Mouse (Mus musculus) liver, adult 10 weeks (tissue): ENCODE measurements around the gene Lzts2. TPM values are rescaled to one million over a fixed set of nuclear protein-coding genes. Genes with fewer than 3 reads are reported as not detected.

ENCODE experiments used
- polyA plus RNA-seq: library from polyadenylated mRNA; stranded (reverse); fragments of 350-450 nt; fragmentation: Illumina TruSeq; extraction: RNeasy Lipid Tissue Mini Kit (QIAGEN cat#74804); gene quantifications from one replicate; pipeline ENCODE4 v1.2.3, GENCODE M21; 2014; ENCODE audit warnings: low read depth, low replicate concordance

Lzts2 gene
- polyA plus RNA-seq = 0.56 TPM

GRCm38 (mm10) chr19:45014335-45014971 is at the start of gene Lzts2:
Gene Lzts2 (plus strand): TSS chr19:45014414.

DNA sequence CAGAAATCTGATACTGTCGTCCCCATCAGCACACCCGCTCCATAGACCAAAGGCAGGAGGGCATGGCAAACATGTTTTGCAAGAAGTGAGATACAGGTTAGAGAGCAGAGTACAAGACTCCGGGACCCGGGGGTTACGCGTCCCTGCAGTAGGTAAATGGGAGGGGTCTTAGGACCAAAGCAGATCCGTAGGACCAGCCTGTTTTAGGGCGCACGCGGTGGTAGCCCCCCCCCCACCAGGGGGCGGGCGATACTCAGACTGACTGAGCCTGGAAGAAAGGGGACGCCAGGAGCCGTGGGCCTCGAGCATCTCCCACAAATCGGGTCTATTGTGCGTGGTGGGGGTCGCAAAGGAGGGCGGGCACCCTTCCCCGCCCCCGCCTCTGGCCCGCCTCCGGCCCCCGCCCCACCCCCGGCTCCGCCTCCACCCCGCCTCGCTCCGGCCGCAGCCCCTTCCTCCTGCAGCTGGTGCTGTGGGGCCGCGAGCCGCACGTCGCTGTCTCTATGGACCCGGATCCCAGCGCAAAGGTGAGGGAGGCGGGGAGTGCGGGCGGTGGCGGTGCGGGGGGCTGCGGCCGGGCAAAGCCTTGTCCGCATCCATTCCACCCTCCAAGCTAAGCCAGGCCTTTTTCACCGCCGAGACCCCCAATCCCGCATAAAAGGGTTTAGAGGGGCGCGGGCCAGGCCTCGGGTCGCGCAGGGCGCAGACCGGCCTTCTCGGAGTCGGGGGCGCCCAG is 25.2 kb upstream of the Lzts2 start, which contains the start of gene Sema4g:
TSS of gene Sema4g (plus strand) at position 271 of the 736 bp plus-strand sequence.

DNA sequence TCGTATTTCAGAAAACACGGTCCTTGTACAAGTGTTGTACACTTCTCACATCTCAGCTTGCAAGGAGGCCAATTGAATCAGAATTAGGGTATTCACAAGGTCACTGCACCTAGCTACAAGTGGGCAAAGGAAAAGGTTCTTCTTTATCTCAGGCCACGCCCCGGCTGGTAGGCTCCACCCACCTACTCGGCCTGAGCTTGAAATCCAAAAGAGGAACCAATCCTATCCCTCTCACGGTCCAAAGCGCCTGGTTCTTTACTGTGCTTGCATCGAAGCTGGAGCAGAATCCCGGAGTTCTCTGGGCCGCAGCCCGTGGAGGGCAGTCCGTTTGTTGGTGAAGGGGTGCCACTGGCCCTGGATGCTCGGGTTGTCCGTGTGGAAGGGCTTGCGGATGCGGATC is 8.8 kb upstream of the Lzts2 start, which contains the start of gene Twnk:
TSS of gene Twnk (plus strand) at position 220 of the 400 bp plus-strand sequence.

DNA sequence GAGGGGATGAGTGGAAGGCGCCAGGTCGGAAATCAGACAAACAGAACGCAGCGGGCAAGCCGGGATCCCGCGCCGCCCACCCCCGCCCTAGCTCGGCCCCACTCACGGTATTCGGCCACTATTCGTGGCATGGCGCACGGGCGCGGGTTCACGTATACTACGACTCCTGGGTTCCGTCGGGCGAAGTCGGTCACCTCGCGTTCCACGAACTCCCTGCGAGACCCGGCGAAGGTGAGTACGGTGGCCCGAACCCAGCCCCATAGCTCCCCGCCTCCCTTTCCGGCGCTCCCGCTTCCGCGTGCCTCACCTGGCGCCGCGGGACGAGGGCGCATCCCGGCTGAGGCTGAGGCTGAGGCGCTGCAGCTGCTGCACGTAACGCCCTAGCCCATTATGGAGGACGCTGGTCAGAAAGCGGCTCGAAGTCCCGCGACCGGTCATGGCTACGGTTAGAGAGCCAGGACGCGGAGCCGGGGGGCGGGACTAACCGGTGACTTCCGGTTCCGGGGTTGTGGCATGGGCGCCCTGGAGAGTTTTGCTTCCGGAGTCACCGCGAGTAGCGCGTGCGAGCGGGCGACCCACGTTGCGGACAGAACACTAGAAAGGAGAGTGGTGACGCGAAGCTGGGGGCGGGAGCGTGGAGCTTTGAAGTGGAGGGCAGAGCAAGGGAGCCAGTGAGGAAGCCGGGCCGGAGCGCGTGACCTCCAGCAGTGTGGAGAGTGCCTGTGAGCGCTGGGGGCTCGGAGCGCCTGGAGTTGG is 8.1 kb upstream of the Lzts2 start, which contains the start of gene Mrpl43:
TSS of gene Mrpl43 (minus strand) at position 486 of the 756 bp plus-strand sequence.

GRCm38 (mm10) chr19:45045651-45046050 is 31.4 kb downstream of the Lzts2 start, which contains the start of gene Pdzd7:
Gene Pdzd7 (minus strand): TSS chr19:45045717.

DNA sequence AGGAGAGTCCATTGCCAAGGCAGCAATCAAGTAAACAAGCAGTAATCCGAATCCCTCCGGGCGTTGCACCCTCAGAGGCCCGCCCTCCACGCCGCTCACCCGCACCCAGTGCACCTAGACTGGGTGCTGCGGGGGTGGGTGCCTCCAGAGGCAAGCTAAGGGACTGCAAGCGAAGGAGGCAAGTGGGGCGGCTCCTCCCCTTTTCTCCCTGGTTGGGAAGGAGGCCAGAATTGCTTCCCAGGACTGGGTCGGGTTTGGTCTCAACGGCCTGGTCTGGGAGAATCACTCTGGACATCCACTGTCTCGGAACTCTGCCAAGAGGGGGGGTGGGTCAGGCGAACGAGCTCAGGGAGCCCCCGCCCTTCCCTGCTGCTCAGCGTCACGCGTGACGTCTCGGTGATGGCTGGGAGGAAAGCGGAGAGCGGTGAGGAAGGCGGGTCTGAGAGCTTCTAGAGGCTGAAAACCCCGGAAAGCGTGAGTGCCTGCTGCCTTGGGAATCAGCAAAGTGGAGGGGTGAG is 33.3 kb downstream of the Lzts2 start, which contains the start of gene Sfxn3:
TSS of gene Sfxn3 (plus strand) at position 87 of the 518 bp plus-strand sequence.

DNA sequence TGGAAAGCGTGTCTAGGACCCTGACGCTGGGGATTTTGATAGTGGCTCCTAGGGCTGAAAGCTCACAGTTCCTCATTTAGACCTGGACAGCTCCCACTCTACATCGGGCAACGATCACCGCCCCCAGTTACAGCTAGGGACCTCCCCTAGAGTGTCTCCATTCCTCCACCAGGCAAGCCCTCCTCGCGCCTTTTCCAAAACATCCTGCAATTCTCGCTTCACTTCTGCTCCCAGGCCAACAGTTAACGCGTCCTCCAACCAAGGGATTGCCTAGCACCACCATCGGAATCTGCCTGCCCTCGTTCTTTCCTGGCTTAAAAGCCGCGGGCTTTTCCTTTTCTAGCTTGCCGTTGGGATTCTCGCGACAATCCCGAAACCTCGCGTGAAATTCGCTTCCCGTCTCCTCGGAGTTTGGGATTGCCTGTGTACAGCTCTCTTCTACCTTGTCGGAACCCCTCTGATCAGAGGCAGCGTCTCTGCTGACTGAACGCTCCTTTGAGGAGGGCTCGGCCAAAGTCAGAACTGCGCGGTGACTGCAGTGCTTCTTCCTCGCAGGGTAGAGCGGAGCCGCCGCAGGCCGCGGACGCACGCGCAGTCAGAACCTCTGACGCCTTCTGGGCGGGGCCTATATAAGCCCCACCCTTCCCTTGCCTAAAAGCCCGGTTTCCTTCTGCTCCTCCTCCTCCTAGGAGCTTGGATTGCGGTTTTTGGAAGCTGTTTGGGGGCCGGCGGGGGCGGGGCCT is 60.5 kb downstream of the Lzts2 start, which contains the start of gene Kazald1:
TSS of gene Kazald1 (plus strand) at position 662 of the 743 bp plus-strand sequence.

Other genes with a start within 250 kb of the Lzts2 start
- gene Slf2, start 83.3 kb upstream of the Lzts2 start, polyA plus RNA-seq = 13.1 TPM
- 35.7 TPM for gene Sema4g, start 25.3 kb upstream of the Lzts2 start, polyA plus RNA-seq
- 5.5 TPM for gene Twnk, start 8.8 kb upstream of the Lzts2 start, polyA plus RNA-seq
- 10.2 TPM for gene Mrpl43, start 8.0 kb upstream of the Lzts2 start, polyA plus RNA-seq
- not detected for gene Pdzd7, start 31.3 kb downstream of the Lzts2 start, polyA plus RNA-seq
- 1.0 TPM for gene Sfxn3, start 33.1 kb downstream of the Lzts2 start, polyA plus RNA-seq
- gene Kazald1, start 60.8 kb downstream of the Lzts2 start, polyA plus RNA-seq = not detected
- not detected for gene Tlx1, start 136.3 kb downstream of the Lzts2 start, polyA plus RNA-seq
- not detected for gene Lbx1, start 221.4 kb downstream of the Lzts2 start, polyA plus RNA-seq